Mouse (Mus musculus): ENCODE measurements around the gene Mid1. TPM values are rescaled to one million over a fixed set of nuclear protein-coding genes. Genes with fewer than 3 reads are reported as not detected.
"Not testable (repeated sequence)": the region's sequence is repeated elsewhere in the genome, so short reads cannot be mapped to it uniquely, and the experiment has no call there.

The Mid1 gene
- polyA plus RNA-seq, 1 experiment from 2014 or later: 13.7 TPM

- peak; percentile 17 for DNase-seq (ENCODE audit: low spot score)
- not testable (repeated sequence) for H3K36me3 ChIP-seq (replicated peaks; ENCODE audit: control insufficient read depth, insufficient read depth, low read depth, low read length); H3K9ac ChIP-seq (replicated peaks; ENCODE audit: low read length); H3K27me3 ChIP-seq (ENCODE audit: control insufficient read depth, insufficient read depth, low read length); H3K9me3 ChIP-seq (replicated peaks; ENCODE audit: control insufficient read depth, low read length); H3K4me1 ChIP-seq (ENCODE audit: control insufficient read depth, insufficient read depth, low read length); H3K4me2 ChIP-seq (ENCODE audit: low read depth, low read length); H3K4me3 ChIP-seq (ENCODE audit: low read depth, low read length); H3K27ac ChIP-seq (replicated peaks; ENCODE audit: low read depth, low read length); ATAC-seq (replicated peaks; ENCODE audit: insufficient number of reproducible peaks, low FRiP score, low TSS enrichment, low read depth)
- WGBS: 75% methylated on average over 6 of the region's 6 CpGs
These were observed 290.0 kb downstream of the Mid1 start for GRCm38 (mm10) chrX:169974974-169975373.

- not testable (repeated sequence) for H3K4me1 ChIP-seq (ENCODE audit: control insufficient read depth, insufficient read depth, low read length); H3K9me3 ChIP-seq (replicated peaks; ENCODE audit: control insufficient read depth, low read length); H3K4me3 ChIP-seq (ENCODE audit: low read depth, low read length); H3K27ac ChIP-seq (replicated peaks; ENCODE audit: low read depth, low read length); ATAC-seq (replicated peaks; ENCODE audit: insufficient number of reproducible peaks, low FRiP score, low TSS enrichment, low read depth); H3K27me3 ChIP-seq (ENCODE audit: control insufficient read depth, insufficient read depth, low read length); H3K9ac ChIP-seq (replicated peaks; ENCODE audit: low read length); H3K4me2 ChIP-seq (ENCODE audit: low read depth, low read length); H3K36me3 ChIP-seq (replicated peaks; ENCODE audit: control insufficient read depth, insufficient read depth, low read depth, low read length)
- 83% methylated on average over 3 of the region's 3 CpGs for WGBS
- DNase-seq (ENCODE audit: low spot score): peak; percentile 9
These were observed 290.7 kb downstream of the Mid1 start for GRCm38 (mm10) chrX:169975681-169976131.

GRCm38 (mm10) chrX:169976340-169976739 is 291.3 kb downstream of the Mid1 start:
- ATAC-seq (replicated peaks; ENCODE audit: insufficient number of reproducible peaks, low FRiP score, low TSS enrichment, low read depth); H3K27me3 ChIP-seq (ENCODE audit: control insufficient read depth, insufficient read depth, low read length); DNase-seq (ENCODE audit: low spot score); H3K4me2 ChIP-seq (ENCODE audit: low read depth, low read length); H3K4me3 ChIP-seq (ENCODE audit: low read depth, low read length); H3K27ac ChIP-seq (replicated peaks; ENCODE audit: low read depth, low read length); H3K4me1 ChIP-seq (ENCODE audit: control insufficient read depth, insufficient read depth, low read length); H3K9me3 ChIP-seq (replicated peaks; ENCODE audit: control insufficient read depth, low read length); H3K9ac ChIP-seq (replicated peaks; ENCODE audit: low read length); H3K36me3 ChIP-seq (replicated peaks; ENCODE audit: control insufficient read depth, insufficient read depth, low read depth, low read length): not testable (repeated sequence)
- 69% methylated on average over 5 of the region's 5 CpGs for WGBS

GRCm38 (mm10) chrX:169977856-169978435 is 292.9 kb downstream of the Mid1 start:
- not testable (repeated sequence) for H3K9ac ChIP-seq (replicated peaks; ENCODE audit: low read length); H3K4me1 ChIP-seq (ENCODE audit: control insufficient read depth, insufficient read depth, low read length); H3K27me3 ChIP-seq (ENCODE audit: control insufficient read depth, insufficient read depth, low read length); H3K4me3 ChIP-seq (ENCODE audit: low read depth, low read length); H3K4me2 ChIP-seq (ENCODE audit: low read depth, low read length); DNase-seq (ENCODE audit: low spot score); ATAC-seq (replicated peaks; ENCODE audit: insufficient number of reproducible peaks, low FRiP score, low TSS enrichment, low read depth); H3K27ac ChIP-seq (replicated peaks; ENCODE audit: low read depth, low read length)
- H3K36me3 ChIP-seq (replicated peaks; ENCODE audit: control insufficient read depth, insufficient read depth, low read depth, low read length): peaks cover 14% of the 10 kb centered on the region
- 91% methylated on average over 7 of the region's 7 CpGs for WGBS
- H3K9me3 ChIP-seq (replicated peaks; ENCODE audit: control insufficient read depth, low read length): peaks cover 14% of the 10 kb centered on the region

GRCm38 (mm10) chrX:169978436-169979381 is 293.7 kb downstream of the Mid1 start:
- not testable (repeated sequence) for ATAC-seq (replicated peaks; ENCODE audit: insufficient number of reproducible peaks, low FRiP score, low TSS enrichment, low read depth); H3K27ac ChIP-seq (replicated peaks; ENCODE audit: low read depth, low read length); H3K9ac ChIP-seq (replicated peaks; ENCODE audit: low read length); H3K4me2 ChIP-seq (ENCODE audit: low read depth, low read length); H3K4me1 ChIP-seq (ENCODE audit: control insufficient read depth, insufficient read depth, low read length); H3K4me3 ChIP-seq (ENCODE audit: low read depth, low read length); H3K27me3 ChIP-seq (ENCODE audit: control insufficient read depth, insufficient read depth, low read length)
- WGBS: 68% methylated on average over 29 of the region's 29 CpGs
- peaks cover 13% of the 10 kb centered on the region for H3K9me3 ChIP-seq (replicated peaks; ENCODE audit: control insufficient read depth, low read length)
- peak; percentile 84 for DNase-seq (ENCODE audit: low spot score)
- H3K36me3 ChIP-seq (replicated peaks; ENCODE audit: control insufficient read depth, insufficient read depth, low read depth, low read length): peaks cover 14% of the 10 kb centered on the region

- H3K4me1 ChIP-seq (ENCODE audit: control insufficient read depth, insufficient read depth, low read length); H3K27me3 ChIP-seq (ENCODE audit: control insufficient read depth, insufficient read depth, low read length); H3K4me3 ChIP-seq (ENCODE audit: low read depth, low read length); H3K9ac ChIP-seq (replicated peaks; ENCODE audit: low read length); H3K9me3 ChIP-seq (replicated peaks; ENCODE audit: control insufficient read depth, low read length); H3K27ac ChIP-seq (replicated peaks; ENCODE audit: low read depth, low read length); H3K4me2 ChIP-seq (ENCODE audit: low read depth, low read length); ATAC-seq (replicated peaks; ENCODE audit: insufficient number of reproducible peaks, low FRiP score, low TSS enrichment, low read depth): not testable (repeated sequence)
- H3K36me3 ChIP-seq (replicated peaks; ENCODE audit: control insufficient read depth, insufficient read depth, low read depth, low read length): peaks cover 12% of the 10 kb centered on the region
- 83% methylated on average over 20 of the region's 20 CpGs for WGBS
- DNase-seq (ENCODE audit: low spot score): peak; percentile 7
These were observed 294.6 kb downstream of the Mid1 start for GRCm38 (mm10) chrX:169979461-169980202.

GRCm38 (mm10) chrX:169980203-169980556 is 295.2 kb downstream of the Mid1 start:
- not testable (repeated sequence) for H3K9ac ChIP-seq (replicated peaks; ENCODE audit: low read length); H3K9me3 ChIP-seq (replicated peaks; ENCODE audit: control insufficient read depth, low read length); ATAC-seq (replicated peaks; ENCODE audit: insufficient number of reproducible peaks, low FRiP score, low TSS enrichment, low read depth); DNase-seq (ENCODE audit: low spot score); H3K27me3 ChIP-seq (ENCODE audit: control insufficient read depth, insufficient read depth, low read length); H3K4me2 ChIP-seq (ENCODE audit: low read depth, low read length); H3K4me3 ChIP-seq (ENCODE audit: low read depth, low read length); H3K27ac ChIP-seq (replicated peaks; ENCODE audit: low read depth, low read length); H3K4me1 ChIP-seq (ENCODE audit: control insufficient read depth, insufficient read depth, low read length)
- 88% methylated on average over 6 of the region's 6 CpGs for WGBS
- H3K36me3 ChIP-seq (replicated peaks; ENCODE audit: control insufficient read depth, insufficient read depth, low read depth, low read length): peaks cover 11% of the 10 kb centered on the region

Data from embryonic facial prominence, embryonic 11.5 days (tissue).